Mouse (Mus musculus): ENCODE data around the gene Nck2.
"Not testable (repeated sequence)": the region's sequence is repeated elsewhere in the genome, so short reads cannot be mapped to it uniquely, and the experiment has no call there.

The Nck2 gene

GRCm38 (mm10) chr1:43534060-43534760 is 89.8 kb downstream of the Nck2 start:
- no peak for DNase-seq (ENCODE audit: low read depth)

DNA sequence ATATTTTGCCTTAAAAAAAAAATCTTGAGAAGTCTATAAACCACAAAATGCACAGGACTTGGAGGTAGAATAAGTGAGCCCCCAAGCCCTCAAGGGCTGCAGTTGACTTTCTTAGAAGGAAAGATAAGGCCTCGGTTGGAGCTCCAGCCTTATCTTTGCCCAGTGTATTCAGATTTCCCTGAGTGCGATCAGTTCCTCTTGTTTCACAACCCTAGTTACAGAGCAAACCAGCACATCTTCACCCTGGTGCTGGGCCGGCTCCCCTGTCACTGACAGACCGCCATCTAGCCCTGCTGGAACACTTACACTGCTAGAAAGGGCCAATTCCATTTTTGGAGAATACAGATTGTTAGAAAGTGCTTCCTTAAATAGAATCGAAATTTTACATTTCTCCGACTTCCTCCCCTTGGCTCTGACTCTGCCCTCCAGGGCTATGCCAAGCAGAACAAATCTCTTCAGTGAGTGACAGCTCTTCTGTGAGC is 91.2 kb downstream of the Nck2 start:
- DNase-seq (ENCODE audit: low read depth), result no peak

DNA sequence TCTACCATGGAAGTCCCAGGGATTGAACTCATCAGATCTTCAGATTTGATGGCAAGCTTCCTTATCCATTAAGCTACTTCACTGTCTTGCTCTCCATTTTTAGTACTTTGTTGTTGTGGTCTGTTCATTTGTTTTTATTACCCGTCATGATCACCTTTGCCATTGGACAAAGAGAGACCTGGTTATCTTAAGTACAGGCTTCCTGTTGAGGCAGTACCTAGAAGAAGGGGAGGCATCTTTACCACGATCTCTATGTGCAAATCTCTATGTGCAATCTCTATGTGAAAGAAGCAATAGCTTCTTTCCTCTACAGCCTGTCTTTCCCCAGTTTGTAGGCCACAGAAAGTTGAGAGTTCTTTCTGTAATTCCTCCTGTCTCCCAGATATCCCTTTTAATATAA is 91.9 kb downstream of the Nck2 start:
- no peak for DNase-seq (ENCODE audit: low read depth)

DNA sequence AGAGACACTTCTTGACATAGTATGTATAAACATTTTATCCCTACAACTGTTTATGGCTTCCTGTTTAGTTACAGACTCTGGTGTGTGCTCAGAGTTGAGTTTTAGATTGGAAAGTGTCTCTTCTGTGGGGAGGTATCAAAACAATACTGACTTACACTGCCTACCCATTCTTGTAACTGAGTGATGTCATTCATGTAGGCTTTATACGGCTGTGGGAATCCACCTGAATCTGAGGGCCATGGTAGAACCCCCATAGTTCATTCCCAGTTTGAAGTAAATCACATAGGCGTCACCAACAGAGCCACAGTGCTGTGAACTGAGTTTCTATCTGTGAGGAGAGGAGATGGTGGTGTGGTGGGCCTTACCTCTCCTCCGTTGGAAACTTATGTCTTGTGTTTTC is 92.6 kb downstream of the Nck2 start:
- DNase-seq (ENCODE audit: low read depth), result no peak

DNA sequence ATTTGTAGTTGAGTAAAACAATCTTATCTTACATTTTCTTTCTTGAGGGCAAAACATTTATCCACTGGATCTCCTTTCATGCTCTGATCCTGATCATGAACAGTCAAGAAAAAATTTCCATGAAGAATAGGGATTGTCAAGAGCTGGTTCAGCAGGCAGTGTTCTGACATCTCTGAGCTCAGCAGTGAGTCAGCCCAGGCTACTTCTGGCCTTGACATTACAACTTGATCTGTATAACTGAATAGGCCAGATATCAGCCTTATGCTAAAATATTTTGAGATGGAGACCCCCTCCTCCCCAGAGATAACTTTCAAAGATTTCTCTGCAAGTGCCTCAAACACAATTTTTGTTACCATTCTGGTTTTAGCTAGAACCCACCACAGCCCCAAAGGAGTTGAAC is 93.1 kb downstream of the Nck2 start:
- DNase-seq (ENCODE audit: low read depth), result no peak

DNA sequence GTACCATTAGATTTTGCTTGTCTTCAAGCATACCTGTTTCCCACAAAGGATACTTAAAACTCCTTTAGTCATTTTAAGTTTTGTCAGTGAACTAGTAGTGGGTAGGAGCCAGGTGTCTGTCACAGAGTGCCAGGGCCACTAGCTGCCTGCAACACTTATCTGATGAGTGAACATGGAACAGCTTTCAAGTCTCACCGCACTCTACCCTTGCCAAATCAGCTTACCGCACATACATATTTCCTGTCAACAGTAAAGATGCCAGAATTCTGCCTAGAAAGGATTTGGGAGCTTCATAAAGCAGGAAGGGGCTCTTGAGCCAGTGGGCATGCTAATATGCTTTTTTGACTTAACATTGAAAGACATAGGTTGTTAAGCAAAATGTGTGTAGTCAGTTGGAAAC is 94.3 kb downstream of the Nck2 start:
- DNase-seq (ENCODE audit: low read depth), result no peak

DNA sequence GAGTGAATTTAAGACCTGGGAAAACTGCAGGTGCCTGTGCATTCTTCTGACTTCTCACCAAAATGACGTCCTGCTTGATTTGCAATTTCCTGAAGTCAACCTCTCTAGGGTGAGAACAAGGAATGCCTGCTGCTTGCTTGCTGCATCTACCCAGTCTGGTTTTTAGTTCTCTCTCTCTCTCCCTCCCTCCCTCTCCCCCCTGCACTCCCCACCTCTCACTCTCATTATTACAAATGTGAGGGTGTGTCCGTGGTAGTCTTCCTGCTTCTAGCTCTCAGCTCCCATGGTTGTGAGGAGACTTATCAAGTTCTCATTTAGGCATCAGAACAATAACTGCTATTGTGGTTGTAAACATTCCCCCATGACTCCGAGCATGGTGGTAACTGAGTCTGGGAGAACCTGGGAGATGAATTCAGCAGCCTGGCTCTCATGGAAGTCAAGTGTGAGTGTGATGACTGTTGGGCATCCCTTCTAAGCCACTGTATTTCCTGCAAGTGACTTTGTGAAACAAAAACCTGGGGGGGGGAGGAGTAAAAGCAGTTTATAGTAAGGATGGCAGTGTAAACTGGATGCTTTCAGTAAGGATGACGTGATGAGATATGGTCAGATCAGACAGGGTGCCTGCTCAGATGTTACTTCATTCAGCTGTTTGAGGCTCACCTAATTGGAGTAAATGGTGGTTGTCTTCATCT is 95.5 kb downstream of the Nck2 start:
- DNase-seq (ENCODE audit: low read depth), result no peak

DNA sequence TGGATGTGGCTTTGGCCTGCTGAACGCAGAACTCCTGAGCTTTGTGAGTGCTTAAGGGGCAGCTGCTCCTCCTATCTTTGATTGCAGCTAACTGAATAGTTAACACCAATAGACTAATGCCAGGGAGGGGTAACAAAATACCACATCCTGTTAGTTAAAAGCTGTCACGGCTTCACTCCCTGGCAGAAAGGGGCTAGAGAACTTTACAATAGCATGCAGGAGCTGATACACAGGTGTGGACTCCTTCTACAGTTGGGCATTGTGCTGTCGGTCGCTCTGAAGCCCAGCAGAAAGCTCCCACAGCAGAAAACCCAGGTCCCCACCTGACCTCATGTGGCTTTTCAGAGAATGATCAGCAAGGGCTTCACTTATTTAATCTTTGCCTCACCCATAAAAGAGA is 98.0 kb downstream of the Nck2 start:
- DNase-seq (ENCODE audit: low read depth), result no peak

DNA sequence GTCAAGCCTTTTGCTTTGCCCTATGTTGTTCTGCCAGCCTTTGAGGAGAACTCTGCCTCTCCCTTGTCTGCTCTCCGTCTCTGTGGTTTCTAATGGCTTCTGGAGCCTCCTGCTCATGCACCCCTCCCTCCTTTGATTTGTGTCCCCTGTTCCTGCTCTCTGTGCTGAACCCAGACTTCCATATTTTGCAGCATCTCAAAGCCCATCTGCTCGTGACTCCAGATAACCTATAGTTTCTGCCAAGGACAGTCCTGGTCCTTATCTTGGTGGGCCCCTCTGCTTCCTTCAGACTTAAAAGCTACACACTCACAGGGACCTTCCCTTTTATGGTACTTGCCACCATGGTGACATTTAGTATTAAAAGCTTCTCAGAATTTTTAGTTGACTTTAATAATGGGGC is 103.3 kb downstream of the Nck2 start:
- DNase-seq (ENCODE audit: low read depth), result no peak

DNA sequence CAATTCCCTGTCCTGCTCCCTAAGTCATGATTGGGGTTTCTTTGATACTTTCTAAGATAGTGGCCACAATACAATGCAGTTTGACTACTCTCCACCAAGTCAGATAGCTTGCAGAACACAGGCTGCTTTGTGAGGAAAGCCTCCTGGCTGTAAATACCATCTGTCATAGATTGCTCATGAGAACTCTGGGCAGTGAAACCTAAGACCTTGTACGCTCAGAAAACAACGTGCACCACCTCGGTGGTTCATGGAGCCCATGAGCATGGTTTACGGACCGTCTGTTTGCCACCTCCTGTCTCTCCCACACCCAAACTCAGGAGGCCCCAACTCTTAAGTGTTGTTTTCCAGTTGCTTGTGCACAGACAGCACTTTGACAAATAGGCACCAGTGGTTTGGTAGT is 104.4 kb downstream of the Nck2 start:
- DNase-seq (ENCODE audit: low read depth), result no peak

DNA sequence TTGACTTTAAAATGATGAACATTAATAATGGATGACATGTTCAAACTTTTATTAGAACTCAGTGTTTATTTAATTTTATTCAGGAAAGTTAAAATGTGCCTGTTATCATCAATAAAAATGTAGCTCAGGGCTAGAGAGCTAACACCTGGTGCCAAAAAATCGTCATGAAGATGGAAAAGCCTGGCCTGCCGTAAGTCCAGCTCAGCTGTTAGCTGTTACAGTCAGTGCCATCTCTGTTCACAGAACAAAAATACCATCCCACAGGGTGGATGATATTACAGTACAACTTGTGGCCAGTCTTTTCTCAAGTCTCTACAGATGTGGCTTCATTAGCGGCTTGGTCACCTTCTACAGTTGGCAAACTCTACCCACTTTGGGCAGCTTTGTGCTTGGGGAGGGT is 106.1 kb downstream of the Nck2 start:
- no peak for DNase-seq (ENCODE audit: low read depth)

GRCm38 (mm10) chr1:43553989-43554679 is 109.8 kb downstream of the Nck2 start:
- not testable (repeated sequence) for DNase-seq (ENCODE audit: low read depth)

GRCm38 (mm10) chr1:43555222-43555974 is 111.0 kb downstream of the Nck2 start:
- DNase-seq (ENCODE audit: low read depth), result no peak

DNA sequence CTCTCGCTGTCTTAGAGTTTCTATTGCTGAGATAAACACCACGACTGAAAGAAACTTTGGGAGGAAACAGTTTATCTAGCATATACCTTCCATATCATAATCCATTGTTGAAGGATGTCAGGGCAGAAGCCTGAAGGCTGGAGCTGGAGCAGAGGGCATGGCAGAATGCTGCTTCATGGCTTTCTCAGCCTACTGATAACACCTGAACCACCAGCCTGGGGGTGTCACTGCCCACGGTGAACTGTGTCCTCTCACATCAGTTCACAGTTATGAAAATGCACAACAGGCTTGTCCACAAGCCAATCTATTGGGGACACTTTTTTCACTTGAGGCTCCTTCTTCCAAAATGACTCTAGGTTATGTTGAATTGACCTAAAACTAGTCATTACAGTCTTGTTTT is 114.0 kb downstream of the Nck2 start:
- no peak for DNase-seq (ENCODE audit: low read depth)

- no peak for DNase-seq (ENCODE audit: low read depth)
Observed at GRCm38 (mm10) chr1:43559043-43559692, 114.8 kb downstream of the Nck2 start.

DNA sequence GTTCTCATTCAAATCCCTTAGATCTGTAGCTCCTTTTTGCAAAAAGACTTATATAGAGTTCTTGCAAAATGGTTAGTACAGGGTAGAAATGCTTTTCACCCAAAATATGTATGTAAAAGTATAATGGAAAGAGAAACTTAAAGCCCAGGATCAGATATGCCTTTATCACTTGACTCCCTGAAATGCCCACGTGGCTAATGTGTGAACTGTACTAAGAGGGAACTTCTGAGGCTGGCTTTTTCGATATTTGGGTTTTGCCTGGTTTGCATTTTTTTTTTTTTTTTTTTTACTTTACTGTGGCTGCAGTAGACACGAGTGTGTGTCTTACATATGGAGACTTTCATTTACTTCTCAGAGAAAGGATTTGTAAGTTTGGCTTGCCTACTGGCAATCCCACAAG is 116.7 kb downstream of the Nck2 start:
- DNase-seq (ENCODE audit: low read depth), result no peak

GRCm38 (mm10) chr1:43562002-43562666 is 117.8 kb downstream of the Nck2 start:
- DNase-seq (ENCODE audit: low read depth), result no peak

DNA sequence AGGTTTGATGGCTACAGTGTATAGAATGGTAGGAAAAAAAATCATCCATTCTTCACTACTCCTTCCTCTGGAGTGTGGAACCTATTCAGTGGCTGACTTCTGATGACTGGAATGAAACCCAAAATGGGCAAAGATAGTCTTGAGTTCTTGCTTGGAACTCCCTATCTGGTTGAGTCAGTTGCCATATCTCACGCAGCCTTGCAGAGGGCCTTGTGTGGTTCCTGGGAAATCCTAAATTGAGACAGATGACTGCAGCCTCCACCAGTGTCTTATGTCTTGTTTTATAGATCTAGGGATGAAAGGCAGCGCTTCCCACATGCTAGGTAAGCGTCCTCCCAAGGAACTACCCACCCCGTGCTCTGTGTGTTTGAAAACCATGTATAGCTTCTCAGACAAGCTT is 120.9 kb downstream of the Nck2 start:
- DNase-seq (ENCODE audit: low read depth), result no peak

GRCm38 (mm10) chr1:43566677-43567377 is 122.4 kb downstream of the Nck2 start:
- no peak for DNase-seq (ENCODE audit: low read depth)

DNA sequence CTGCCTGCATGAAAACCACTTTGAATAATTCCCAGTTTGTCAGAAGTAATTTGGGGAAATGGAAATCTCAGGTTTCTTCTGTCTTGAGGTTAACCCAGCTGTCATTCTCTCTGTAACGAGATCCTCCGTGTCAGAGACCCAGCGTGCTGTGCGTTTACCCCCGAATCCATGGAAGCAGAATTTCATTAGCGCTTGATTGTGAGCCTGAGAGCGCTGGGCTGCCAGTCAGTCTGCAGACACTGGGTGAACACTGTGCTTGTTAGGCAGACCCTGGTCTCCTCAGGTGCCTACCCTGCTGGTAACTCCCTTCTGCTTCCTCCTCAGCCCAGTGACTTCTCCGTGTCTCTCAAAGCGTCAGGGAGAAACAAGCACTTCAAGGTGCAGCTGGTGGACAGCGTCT is 124.4 kb downstream of the Nck2 start:
- no peak for DNase-seq (ENCODE audit: low read depth)

DNA sequence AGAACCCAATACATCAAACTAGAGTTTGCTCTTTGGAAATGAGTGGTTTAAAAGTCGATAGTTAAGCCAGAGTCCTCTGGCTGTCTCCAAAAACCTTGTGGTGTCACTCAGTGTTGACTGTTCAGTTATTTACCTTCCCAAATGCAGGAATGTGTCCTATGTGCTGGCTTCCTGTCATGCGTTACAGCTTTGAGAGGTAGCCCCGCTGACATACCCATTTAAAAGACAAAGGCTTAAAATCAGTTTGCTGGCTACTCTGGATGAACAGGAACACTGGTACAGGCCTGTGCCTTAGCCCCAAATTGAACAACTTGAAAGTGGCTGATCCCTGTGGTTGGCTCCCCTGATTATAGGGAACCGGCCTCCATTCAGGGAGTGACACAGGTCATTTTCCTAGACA is 126.7 kb downstream of the Nck2 start:
- DNase-seq (ENCODE audit: low read depth), result no peak

Data from c-Kit-positive CD71-positive TER-119-negative erythroid progenitor cells, embryonic 14.5 days (primary cell).